Mouse (Mus musculus) myocyte (in vitro differentiated cells): ENCODE results near the gene Lgals7.
"Not testable (repeated sequence)": the region's sequence is repeated elsewhere in the genome, so short reads cannot be mapped to it uniquely, and the experiment has no call there.

Experiments
- MAX ChIP-seq: IDR thresholded peaks from one replicate; pipeline ENCODE4 v1.6.1; 2011; ENCODE audit warnings: low read depth, mild to moderate bottlenecking, control low read depth
- TCF12 ChIP-seq: IDR thresholded peaks from one replicate; pipeline ENCODE4 v1.6.1; 2011; ENCODE audit warnings: mild to moderate bottlenecking, control low read depth; ENCODE audit not compliant: poor library complexity, insufficient read depth, severe bottlenecking

DNA sequence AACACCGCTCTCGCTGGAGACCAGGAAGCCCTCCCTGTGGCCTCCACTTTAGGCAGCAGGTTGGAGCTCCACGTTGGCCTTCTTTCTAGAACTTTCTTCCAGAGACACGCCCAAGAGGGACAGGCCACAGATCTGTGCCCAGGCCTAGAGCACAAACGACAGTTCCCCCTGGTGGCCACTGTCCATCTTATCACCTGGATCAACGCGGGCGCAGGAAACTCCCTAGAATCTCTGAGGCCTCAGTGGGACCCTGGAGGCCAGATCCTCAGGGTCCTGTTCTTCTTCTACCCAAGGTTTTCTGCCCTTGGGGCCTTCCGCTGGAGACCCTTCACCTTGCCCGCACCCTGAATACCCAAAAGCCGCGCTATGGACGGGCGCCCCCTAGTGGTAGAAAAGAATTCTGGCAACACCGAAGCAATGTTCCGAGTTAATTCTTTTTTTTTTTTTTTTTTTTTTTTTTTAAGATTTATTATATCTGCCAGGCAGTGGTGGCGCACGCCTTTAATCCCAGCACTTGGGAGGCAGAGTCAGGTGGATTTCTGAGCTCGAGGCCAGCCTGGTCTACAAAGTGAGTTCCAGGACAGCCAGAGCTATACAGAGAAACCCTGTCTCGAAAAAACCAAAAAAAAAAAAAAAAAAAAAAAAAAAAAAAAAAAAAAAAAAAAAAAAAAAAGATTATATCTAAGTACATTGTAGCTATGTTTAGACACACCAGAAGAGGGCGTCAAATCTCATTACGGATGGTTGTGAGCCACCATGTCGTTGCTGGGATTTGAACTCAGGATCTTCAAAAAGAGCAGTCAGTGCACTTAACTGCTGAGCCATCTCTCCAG is 4.1 kb downstream of the Lgals7 start:
- not testable (repeated sequence) for TF ChIP-seq MAX, TCF12
